Mouse (Mus musculus): Measurements from ENCODE around the gene Psmc3. TPM values are rescaled to one million over a fixed set of nuclear protein-coding genes. Genes with fewer than 3 reads are reported as not detected.

Gene Psmc3
- polyA plus RNA-seq, 1 experiment: 205 TPM

DNA sequence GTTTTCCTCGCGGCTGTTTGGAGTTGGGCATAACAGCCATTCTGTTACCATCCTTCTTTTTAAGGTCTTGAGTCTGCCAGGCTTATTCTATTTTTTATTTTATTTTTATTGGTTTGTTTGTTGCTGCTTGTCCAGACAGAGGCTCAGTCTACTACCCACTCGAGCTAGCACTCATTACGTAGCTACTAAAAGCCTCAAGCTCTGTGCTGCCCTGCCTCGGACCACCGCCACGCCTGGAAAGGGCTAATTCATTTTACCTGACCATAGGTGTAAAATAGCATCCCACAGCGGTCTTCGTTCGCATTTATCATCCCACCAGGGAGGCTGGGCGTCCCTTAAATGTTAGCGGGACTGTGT lies 24.1 kb downstream of the Psmc3 start:
- TF ChIP-seq POLR2A (IDR thresholded peaks at IDR 0.05; ENCODE audit: extremely low read depth, insufficient read depth, low read length) (no peak), CTCF (IDR thresholded peaks at IDR 0.05; ENCODE audit: extremely low read depth, insufficient read depth, low read length) (no peak)
- no peaks in the 10 kb centered on the region for H3K4me1 ChIP-seq (ENCODE audit: control insufficient read depth, insufficient read depth, low read length)
- peak overlapping the region; percentile 21; the same call in 1 of the 2 replicates for H3K4me3 ChIP-seq (ENCODE audit: insufficient read depth, low read length)
- no peak overlapping the region for H3K27ac ChIP-seq (ENCODE audit: insufficient read depth, low read length)

DNA sequence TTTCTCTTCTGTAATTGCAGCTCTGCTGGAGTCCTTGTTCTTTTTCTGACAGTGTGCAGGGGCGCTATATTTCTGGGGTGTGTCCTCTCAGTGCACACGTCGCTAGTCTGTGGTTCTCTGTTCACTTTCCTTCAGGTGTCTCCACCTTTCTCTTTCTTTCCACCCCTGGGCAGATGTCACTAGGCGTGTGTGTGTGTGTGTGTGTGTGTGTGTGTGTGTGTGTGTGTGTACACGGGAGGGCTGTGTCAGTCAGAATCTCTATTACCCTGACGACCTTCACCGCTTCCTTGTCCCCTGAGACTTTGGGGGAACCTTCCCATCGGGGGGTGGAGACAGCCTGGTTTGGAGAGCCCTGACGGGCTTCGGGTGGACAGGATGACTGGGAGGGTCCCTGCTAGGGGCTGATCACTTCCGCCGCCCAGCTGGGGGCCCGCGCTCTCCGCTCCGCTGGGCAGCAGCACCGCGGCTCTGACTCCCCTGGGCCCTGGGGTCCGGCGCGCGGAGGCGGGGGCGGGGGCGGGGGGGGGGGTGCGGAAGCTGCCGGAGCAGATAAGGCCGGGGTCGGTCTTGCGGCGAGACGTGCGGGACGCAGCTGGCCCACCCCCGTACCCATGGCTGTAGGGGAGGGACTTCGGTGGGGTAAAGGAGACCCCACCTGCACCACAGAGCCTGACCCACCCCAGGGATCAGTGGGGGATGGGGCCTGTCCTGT lies 24.7 kb downstream of the Psmc3 start:
- H3K27ac ChIP-seq (ENCODE audit: insufficient read depth, low read length): no peak overlapping the region
- peak overlapping the region; percentile 21; the same call in 1 of the 2 replicates for H3K4me3 ChIP-seq (ENCODE audit: insufficient read depth, low read length)
- TF ChIP-seq POLR2A (IDR thresholded peaks at IDR 0.05; ENCODE audit: extremely low read depth, insufficient read depth, low read length) (no peak), CTCF (IDR thresholded peaks at IDR 0.05; ENCODE audit: extremely low read depth, insufficient read depth, low read length) (no peak)
- no peaks in the 10 kb centered on the region for H3K4me1 ChIP-seq (ENCODE audit: control insufficient read depth, insufficient read depth, low read length)

DNA sequence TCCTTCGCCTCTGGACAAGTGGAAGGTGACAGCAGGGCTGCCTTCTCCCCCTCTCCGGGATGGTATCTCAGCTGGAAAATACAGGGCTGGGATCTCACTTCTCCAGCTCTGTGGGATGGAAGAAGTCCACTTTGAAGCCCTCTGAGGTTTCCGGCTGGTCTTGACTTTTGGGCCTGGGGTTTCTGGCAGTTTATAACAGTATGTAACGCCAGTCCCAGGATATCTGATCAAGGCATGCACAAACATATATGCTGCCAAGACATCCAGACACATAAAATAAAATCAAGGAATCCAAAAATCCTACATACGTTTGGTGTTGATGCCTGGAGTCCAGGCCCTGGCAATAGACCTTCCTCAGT lies 25.2 kb downstream of the Psmc3 start:
- TF ChIP-seq CTCF (IDR thresholded peaks at IDR 0.05; ENCODE audit: extremely low read depth, insufficient read depth, low read length) (no peak), POLR2A (IDR thresholded peaks at IDR 0.05; ENCODE audit: extremely low read depth, insufficient read depth, low read length) (no peak)
- H3K27ac ChIP-seq (ENCODE audit: insufficient read depth, low read length): no peak overlapping the region
- no peaks in the 10 kb centered on the region for H3K4me1 ChIP-seq (ENCODE audit: control insufficient read depth, insufficient read depth, low read length)
- H3K4me3 ChIP-seq (ENCODE audit: insufficient read depth, low read length): peak overlapping the region; percentile 21; the same call in 1 of the 2 replicates

DNA sequence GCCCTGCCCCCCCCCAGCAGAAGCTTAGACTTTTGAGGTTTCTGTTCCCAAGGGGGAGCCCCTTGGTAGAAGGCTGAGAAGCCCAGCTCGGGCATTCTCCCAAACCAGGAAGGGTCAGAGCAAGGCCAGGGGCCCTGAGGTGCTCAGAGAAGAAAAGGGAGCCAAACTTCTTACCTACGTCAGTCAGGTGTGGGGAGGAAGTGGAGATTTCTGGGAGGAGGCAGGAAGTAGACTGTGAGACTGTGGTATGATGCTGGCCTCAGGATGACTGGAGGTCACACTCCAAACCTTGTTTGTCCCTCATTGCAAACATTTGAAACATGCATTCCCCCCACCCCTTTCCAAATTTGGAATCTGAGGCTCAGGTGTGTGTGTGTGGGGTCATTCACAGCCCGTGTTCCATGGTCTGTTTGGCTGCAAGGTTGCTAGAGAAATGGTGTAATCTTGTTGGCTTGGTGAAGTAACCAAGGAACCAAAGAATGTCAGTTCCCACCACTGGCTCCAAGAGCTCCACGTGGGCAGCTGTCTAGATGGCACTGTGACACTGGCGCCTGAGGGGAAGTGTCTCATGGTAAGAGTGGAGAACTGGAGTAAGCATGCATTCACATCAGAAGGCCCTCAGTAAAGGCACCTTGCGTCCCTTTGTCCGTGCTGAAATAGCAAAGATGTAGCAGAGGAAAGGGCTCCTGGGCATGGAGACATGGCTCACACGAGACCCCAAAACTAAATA lies 27.1 kb downstream of the Psmc3 start:
- H3K4me3 ChIP-seq (ENCODE audit: insufficient read depth, low read length): no peak overlapping the region
- H3K27ac ChIP-seq (ENCODE audit: insufficient read depth, low read length): no peak overlapping the region
- H3K4me1 ChIP-seq (ENCODE audit: control insufficient read depth, insufficient read depth, low read length): no peaks in the 10 kb centered on the region
- TF ChIP-seq POLR2A (IDR thresholded peaks at IDR 0.05; ENCODE audit: extremely low read depth, insufficient read depth, low read length) (no peak), CTCF (IDR thresholded peaks at IDR 0.05; ENCODE audit: extremely low read depth, insufficient read depth, low read length) (no peak)

DNA sequence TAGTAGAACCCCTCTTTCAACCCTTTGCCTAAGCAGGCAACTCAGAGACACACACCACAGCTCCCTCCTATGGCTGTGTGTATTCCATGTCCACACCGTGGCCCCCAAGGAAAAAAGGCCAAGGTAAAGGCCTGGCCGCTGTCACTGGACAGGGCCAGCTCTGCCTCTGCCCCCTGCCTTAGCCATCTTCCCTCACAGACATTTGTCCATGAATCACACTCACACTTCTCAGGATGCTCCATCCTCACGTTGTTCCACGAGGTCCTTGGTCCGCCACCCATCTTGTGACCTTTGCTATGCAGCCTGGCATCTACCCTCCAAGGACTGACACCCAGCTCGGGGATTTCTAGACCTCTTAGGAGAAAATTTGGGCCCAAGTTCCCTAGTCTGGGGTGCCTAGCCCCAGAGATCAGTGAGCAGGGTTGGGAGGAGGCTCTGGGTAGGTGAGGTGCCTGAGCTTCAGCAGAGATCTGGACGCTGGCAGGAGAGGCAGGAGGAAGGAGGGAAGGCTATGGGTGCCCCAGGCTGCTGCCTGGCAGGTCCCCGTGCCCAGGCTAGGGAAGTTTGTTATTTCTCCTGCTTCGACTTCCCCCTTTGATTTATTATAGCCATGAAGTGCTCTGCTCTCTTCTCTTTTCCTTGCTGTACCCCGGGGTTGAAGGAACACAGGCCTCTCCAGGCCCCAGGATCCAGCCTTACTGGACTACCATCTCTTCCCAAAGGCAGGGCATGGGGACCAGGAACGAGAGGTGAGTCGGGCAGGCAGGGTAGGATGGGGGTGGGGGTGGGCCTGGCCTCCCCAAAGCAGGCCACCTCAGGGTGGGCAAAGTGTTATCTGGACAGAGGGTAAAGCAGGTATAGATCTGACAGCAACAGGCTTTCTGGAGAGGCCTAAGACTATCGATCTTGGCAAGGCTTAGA lies 28.2 kb downstream of the Psmc3 start, which contains the start of gene Spi1:
Spi1 (plus strand) TSS at position 616 of the 921 bp plus-strand sequence.
- H3K27ac ChIP-seq (ENCODE audit: insufficient read depth, low read length): peak within 1 kb of the TSS; percentile 74

DNA sequence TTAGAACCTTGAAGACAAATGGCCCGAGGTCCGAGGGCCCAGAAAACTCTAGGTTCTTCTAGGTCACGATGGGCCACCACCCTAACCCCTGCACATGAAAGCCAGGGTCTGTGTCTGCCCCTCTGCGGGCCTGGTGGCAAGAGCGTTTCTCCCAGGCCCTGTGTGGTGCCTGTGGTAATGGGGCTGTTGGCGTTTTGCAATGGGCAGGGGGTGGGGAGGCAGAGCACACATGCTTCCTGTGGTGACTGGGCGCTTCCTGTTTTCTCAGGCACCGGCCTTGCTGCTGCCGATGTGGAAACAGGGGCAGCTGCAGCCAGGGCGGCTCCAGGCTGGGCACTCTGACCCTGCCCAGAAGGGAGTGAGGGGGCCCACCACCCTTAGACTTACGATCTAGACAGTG lies 29.0 kb downstream of the Psmc3 start:
- Histone ChIP-seq H3K27ac (ENCODE audit: insufficient read depth, low read length) (peak overlapping the region; percentile 74), H3K4me3 (ENCODE audit: insufficient read depth, low read length) (no peak overlapping the region), H3K4me1 (ENCODE audit: control insufficient read depth, insufficient read depth, low read length) (no peaks in the 10 kb centered on the region)
- no peak for TF ChIP-seq CTCF (IDR thresholded peaks at IDR 0.05; ENCODE audit: extremely low read depth, insufficient read depth, low read length)
- TF ChIP-seq POLR2A (IDR thresholded peaks at IDR 0.05; ENCODE audit: extremely low read depth, insufficient read depth, low read length): no peak

More for the DNA sequence above, 28.2 kb downstream of the Psmc3 start, which contains the start of gene Spi1:
- Histone ChIP-seq H3K4me1 (ENCODE audit: control insufficient read depth, insufficient read depth, low read length) (no peaks in the 10 kb centered on the region), H3K4me3 (ENCODE audit: insufficient read depth, low read length) (no peak within 1 kb of the TSS)
- no peak for TF ChIP-seq CTCF (IDR thresholded peaks at IDR 0.05; ENCODE audit: extremely low read depth, insufficient read depth, low read length)
- no peak for TF ChIP-seq POLR2A (IDR thresholded peaks at IDR 0.05; ENCODE audit: extremely low read depth, insufficient read depth, low read length)

DNA sequence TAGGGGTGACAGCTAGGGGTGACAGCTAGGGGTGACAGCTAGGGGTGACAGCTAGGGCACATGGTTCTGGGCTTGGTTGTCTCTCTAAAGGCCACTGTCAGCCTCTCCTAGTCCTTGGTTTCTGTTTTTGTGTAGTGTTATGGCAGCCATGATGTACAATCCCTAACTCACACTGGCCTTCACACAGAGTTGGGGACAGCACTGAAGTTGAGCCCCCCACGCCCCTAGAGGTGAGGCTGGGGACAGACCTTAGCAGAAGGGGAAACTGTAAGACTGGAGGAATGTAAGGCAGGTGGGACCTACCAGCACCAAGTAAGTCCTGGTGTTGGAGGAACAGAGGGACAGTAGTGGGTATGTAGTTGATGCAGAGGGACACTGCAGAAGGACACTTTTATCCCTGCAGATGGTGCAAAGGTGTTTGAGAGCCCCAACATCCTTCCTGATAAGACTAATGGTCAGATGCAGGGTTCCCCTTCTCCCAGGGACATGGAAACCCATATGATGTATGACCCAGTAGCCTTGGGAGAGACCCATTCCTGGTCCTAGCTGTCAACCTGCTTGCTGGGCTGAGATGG lies 29.6 kb downstream of the Psmc3 start:
- Histone ChIP-seq H3K4me1 (ENCODE audit: control insufficient read depth, insufficient read depth, low read length) (no peaks in the 10 kb centered on the region), H3K27ac (ENCODE audit: insufficient read depth, low read length) (peak overlapping the region; percentile 74), H3K4me3 (ENCODE audit: insufficient read depth, low read length) (no peak overlapping the region)
- TF ChIP-seq CTCF (IDR thresholded peaks at IDR 0.05; ENCODE audit: extremely low read depth, insufficient read depth, low read length) (no peak), POLR2A (IDR thresholded peaks at IDR 0.05; ENCODE audit: extremely low read depth, insufficient read depth, low read length) (no peak)

DNA sequence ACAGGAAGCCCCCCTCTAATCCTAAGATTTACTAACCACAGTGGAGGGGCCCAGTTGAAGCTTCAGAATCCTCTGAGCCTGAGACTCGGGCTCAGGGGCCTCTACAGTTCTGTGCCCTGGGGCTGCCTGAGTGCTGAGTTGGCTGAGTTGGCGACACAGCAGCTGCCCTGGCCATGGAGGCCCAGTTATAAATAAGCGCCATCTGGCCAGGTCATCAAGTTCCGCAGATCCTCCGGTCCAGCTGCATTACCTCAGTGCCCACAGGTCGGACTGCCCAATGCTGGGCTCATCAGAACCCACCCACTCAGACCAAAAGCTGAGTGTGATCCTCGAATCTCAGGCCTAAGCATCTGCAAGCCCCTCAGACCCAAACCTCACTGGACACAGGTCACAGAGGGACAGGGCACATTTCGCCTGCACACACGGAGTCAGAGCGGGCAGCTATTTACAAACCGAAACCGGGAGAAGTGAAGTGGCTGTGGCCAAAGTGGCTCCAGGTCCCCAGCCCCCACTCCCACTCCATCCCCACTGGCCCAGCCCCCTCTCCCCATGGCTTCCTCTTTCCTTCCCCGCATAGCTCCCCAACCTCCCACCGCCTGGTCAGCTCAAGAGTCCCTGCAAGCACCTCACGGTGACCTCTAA lies 30.5 kb downstream of the Psmc3 start:
- H3K27ac ChIP-seq (ENCODE audit: insufficient read depth, low read length): peak overlapping the region; percentile 74
- no peaks in the 10 kb centered on the region for H3K4me1 ChIP-seq (ENCODE audit: control insufficient read depth, insufficient read depth, low read length)
- no peak overlapping the region for H3K4me3 ChIP-seq (ENCODE audit: insufficient read depth, low read length)
- TF ChIP-seq CTCF (IDR thresholded peaks at IDR 0.05; ENCODE audit: extremely low read depth, insufficient read depth, low read length) (no peak), POLR2A (IDR thresholded peaks at IDR 0.05; ENCODE audit: extremely low read depth, insufficient read depth, low read length) (no peak)
